Mouse (Mus musculus) hindbrain, embryonic 12.5 days (tissue): ENCODE measurements around the gene Ccdc62. TPM values are rescaled to one million over a fixed set of nuclear protein-coding genes. Genes with fewer than 3 reads are reported as not detected.

Experiments
- ATAC-seq: fragments of 200-750 bp; cut with Nextera tagmentation; 2 replicates; pipeline ENCODE4 v1.8.0; 2017; ENCODE audit warnings: moderate TSS enrichment; ENCODE audit not compliant: low FRiP score
- H3K27ac ChIP-seq: fragments of 300-500 bp; sonication (generic); 2 replicates; pipeline ENCODE4 v1.5.1; 2016; ENCODE audit warnings: mild to moderate bottlenecking
- H3K27me3 ChIP-seq: fragments of 300-500 bp; sonication (generic); 2 replicates; pipeline ENCODE4 v1.6.1; 2016; ENCODE audit warnings: mild to moderate bottlenecking
- H3K36me3 ChIP-seq: fragments of 300-500 bp; sonication (generic); 2 replicates; pipeline ENCODE4 v1.6.1; 2016; ENCODE audit warnings: mild to moderate bottlenecking
- H3K4me1 ChIP-seq: fragments of 300-500 bp; sonication (generic); 2 replicates; pipeline ENCODE4 v1.6.1; 2016
- H3K4me2 ChIP-seq: fragments of 300-500 bp; sonication (generic); replicated peaks from 2 replicates; pipeline ENCODE4 v1.6.1; 2016; ENCODE audit warnings: mild to moderate bottlenecking
- H3K4me3 ChIP-seq: fragments of 300-500 bp; sonication (generic); 2 replicates; pipeline ENCODE4 v1.5.1; 2016; ENCODE audit warnings: mild to moderate bottlenecking
- H3K9ac ChIP-seq: fragments of 300-500 bp; sonication (generic); 2 replicates; pipeline ENCODE4 v1.6.1; 2016; ENCODE audit warnings: mild to moderate bottlenecking, moderate library complexity
- H3K9me3 ChIP-seq: fragments of 300-500 bp; sonication (generic); replicated peaks from 2 replicates; pipeline ENCODE4 v1.6.1; 2016; ENCODE audit warnings: mild to moderate bottlenecking
- WGBS: fragments of 180-500 bp; shearing (Covaris S2); methylation state at CpG from one replicate; pipeline ENCODE4 v1.1.7; 2016; 5-methylcytosine and 5-hydroxymethylcytosine counted together
- polyA plus RNA-seq: library from polyadenylated mRNA; unstranded; fragments of >200 nt; fragmentation: Nextera tagmentation; extraction: Ambion mirVana; gene quantifications from 2 replicates; pipeline ENCODE4 v1.2.1, GENCODE M21; 2016

Gene Ccdc62
- polyA plus RNA-seq, 1 experiment from 2014 or later, result 5.3 TPM

DNA sequence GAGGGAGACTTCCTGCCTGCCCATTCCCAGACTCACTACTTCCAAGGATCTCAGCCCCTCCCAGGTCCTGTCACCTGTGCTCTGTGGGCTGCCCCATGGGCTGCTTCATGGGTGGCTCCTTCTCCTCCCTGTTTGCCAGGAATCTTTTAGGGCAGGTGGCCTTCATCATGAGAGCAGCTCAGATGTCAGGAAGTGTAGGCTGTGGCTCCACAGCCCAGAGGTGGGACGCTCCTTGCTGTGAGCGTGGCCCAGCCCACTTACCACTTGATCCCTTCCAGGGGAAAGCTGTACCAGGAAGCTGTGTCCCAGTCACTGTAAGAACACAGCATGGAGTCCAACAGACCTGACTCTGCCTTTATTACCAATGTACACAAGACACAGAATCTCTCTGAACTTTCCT, 56.4 kb downstream of the Ccdc62 start:
- Histone ChIP-seq H3K27ac (no peak overlapping the region), H3K9ac (no peak overlapping the region), H3K4me3 (no peak overlapping the region), H3K36me3 (no peaks in the 10 kb centered on the region), H3K4me1 (peaks cover 44% of the 10 kb centered on the region), H3K9me3 (no peaks in the 10 kb centered on the region), H3K27me3 (peaks cover 61% of the 10 kb centered on the region), H3K4me2 (no peak overlapping the region)
- WGBS, result 91% methylated on average over 2 of the region's 2 CpGs
- ATAC-seq, result no peak

GRCm38 (mm10) chr5:123987511-123987910, 57.0 kb downstream of the Ccdc62 start:
- no peak overlapping the region for H3K4me3 ChIP-seq
- ATAC-seq, result no peak
- H3K4me2 ChIP-seq, result no peak overlapping the region
- WGBS, result 82% methylated on average over 4 of the region's 4 CpGs
- peaks cover 44% of the 10 kb centered on the region for H3K4me1 ChIP-seq
- H3K27me3 ChIP-seq, result peaks cover 67% of the 10 kb centered on the region
- H3K9ac ChIP-seq, result 0 out of 2 replicates have a peak overlapping the region, but pooled peaks have one; percentile 10
- H3K27ac ChIP-seq, result no peak overlapping the region
- no peaks in the 10 kb centered on the region for H3K36me3 ChIP-seq
- H3K9me3 ChIP-seq, result no peaks in the 10 kb centered on the region

- Histone ChIP-seq H3K9me3 (no peaks in the 10 kb centered on the region), H3K4me2 (no peak overlapping the region), H3K36me3 (no peaks in the 10 kb centered on the region), H3K4me3 (no peak overlapping the region), H3K4me1 (peaks cover 44% of the 10 kb centered on the region), H3K27ac (peak overlapping the region; percentile 52; the same call in 1 of the 2 replicates), H3K27me3 (peaks cover 52% of the 10 kb centered on the region), H3K9ac (no peak overlapping the region)
- peak; percentile 46 for ATAC-seq
- 46% methylated on average over 20 of the region's 20 CpGs for whole genome bisulfite sequencing
Observed at GRCm38 (mm10) chr5:123989941-123990885, 59.7 kb downstream of the Ccdc62 start.

- 80% methylated on average over 6 of the region's 6 CpGs for WGBS
- no peak overlapping the region for H3K4me3 ChIP-seq
- no peaks in the 10 kb centered on the region for H3K36me3 ChIP-seq
- ATAC-seq, result no peak
- H3K9ac ChIP-seq, result no peak overlapping the region
- H3K27me3 ChIP-seq, result peaks cover 41% of the 10 kb centered on the region
- no peak overlapping the region for H3K4me2 ChIP-seq
- H3K9me3 ChIP-seq, result no peaks in the 10 kb centered on the region
- no peak overlapping the region for H3K27ac ChIP-seq
- peaks cover 44% of the 10 kb centered on the region for H3K4me1 ChIP-seq
Observed at GRCm38 (mm10) chr5:123991321-123991720, 60.8 kb downstream of the Ccdc62 start.

DNA sequence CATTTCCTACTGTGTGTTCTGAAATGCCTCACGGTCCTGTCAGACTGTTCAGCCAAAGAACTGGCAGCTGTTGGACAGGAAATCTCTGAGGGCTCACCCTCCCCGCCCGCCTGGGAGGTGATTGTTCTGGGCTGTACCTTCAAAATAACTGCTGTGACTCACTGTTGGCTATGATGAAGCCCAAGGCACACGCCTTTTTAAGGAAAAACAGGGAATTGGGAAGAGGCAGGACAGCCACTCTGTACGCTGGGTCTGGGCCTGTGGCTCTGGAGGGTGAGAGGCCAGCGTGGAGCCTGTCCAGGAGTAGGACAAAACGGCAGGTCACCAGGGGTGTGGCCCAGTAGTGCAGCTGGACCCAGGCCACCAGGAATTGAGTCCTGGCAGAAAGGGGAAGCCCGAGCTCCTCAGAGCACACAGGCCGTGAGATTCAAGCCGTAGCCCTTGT, 61.7 kb downstream of the Ccdc62 start:
- no peak overlapping the region for H3K4me3 ChIP-seq
- no peak for ATAC-seq
- no peaks in the 10 kb centered on the region for H3K36me3 ChIP-seq
- no peak overlapping the region for H3K4me2 ChIP-seq
- 0 out of 2 replicates have a peak overlapping the region, but pooled peaks have one; percentile 5 for H3K27ac ChIP-seq
- H3K9me3 ChIP-seq, result no peaks in the 10 kb centered on the region
- H3K27me3 ChIP-seq, result peaks cover 32% of the 10 kb centered on the region
- WGBS, result 80% methylated on average over 10 of the region's 10 CpGs
- H3K9ac ChIP-seq, result no peak overlapping the region
- H3K4me1 ChIP-seq, result peaks cover 37% of the 10 kb centered on the region

DNA sequence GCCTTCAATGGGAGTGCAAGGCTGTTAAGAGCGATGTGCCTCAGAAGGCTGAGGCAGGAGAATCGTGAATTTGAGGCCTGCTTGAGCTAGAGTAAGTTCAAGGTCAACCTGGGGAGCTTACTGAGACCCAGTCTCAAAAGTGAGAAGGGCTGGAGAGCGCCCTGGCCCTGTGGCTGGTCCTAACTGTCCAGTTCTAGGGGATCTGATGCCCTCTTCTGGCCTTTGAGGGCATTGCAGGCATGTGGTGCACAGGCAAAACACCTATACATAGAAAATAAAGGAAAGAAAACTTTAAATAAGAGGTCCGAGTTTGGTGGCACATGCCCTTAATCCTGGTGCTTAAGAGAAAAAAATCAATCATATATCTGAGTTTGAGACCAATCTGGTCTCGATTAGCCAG, 62.3 kb downstream of the Ccdc62 start:
- Histone ChIP-seq H3K4me1 (peaks cover 35% of the 10 kb centered on the region), H3K9me3 (no peaks in the 10 kb centered on the region), H3K4me3 (no peak overlapping the region), H3K9ac (no peak overlapping the region), H3K4me2 (no peak overlapping the region), H3K27me3 (peaks cover 26% of the 10 kb centered on the region), H3K36me3 (no peaks in the 10 kb centered on the region), H3K27ac (no peak overlapping the region)
- ATAC-seq, result 0 out of 2 replicates have a peak, but pooled peaks have one; percentile 24
- WGBS, result 28% methylated on average over 5 of the region's 5 CpGs

- peak; percentile 49; the same call in 1 of the 2 replicates for ATAC-seq
- H3K4me3 ChIP-seq, result no peak overlapping the region
- peaks cover 20% of the 10 kb centered on the region for H3K27me3 ChIP-seq
- H3K27ac ChIP-seq, result peak overlapping the region; percentile 62
- no peak overlapping the region for H3K4me2 ChIP-seq
- WGBS, result 57% methylated on average over 7 of the region's 7 CpGs
- no peak overlapping the region for H3K9ac ChIP-seq
- H3K4me1 ChIP-seq, result peaks cover 35% of the 10 kb centered on the region
- no peaks in the 10 kb centered on the region for H3K36me3 ChIP-seq
- no peaks in the 10 kb centered on the region for H3K9me3 ChIP-seq
Observed at GRCm38 (mm10) chr5:123993263-123994036, 63.0 kb downstream of the Ccdc62 start.

- peaks cover 29% of the 10 kb centered on the region for H3K4me1 ChIP-seq
- no peak for ATAC-seq
- H3K27me3 ChIP-seq, result peaks cover 16% of the 10 kb centered on the region
- H3K4me3 ChIP-seq, result no peak overlapping the region
- WGBS, result 91% methylated on average over 7 of the region's 7 CpGs
- H3K4me2 ChIP-seq, result no peak overlapping the region
- no peak overlapping the region for H3K9ac ChIP-seq
- H3K36me3 ChIP-seq, result 0 out of 2 replicates have a peak, but pooled peaks cover 3% of the 10 kb centered on the region
- H3K27ac ChIP-seq, result no peak overlapping the region
- H3K9me3 ChIP-seq, result no peaks in the 10 kb centered on the region
Observed at GRCm38 (mm10) chr5:123994468-123994867, 64.0 kb downstream of the Ccdc62 start.

DNA sequence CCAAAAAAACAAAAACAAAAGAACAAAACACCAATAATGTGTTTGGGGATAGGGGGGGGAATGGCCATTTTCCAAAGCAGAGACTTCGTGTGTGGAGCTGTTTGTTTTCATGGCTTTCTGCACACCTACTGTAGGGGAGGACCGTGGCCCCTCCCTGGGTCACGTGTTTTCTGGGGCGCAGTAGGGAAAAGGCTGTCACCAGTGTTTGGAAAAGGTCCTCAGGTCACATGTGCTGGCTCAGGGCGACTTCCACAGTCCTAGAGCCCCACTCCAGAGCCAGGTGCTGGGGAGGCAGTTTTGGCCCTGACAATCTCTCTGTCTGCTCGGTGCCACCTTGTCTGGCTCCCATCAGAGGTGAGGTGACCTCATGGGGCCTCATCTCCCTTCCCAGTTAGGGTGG, 64.9 kb downstream of the Ccdc62 start:
- WGBS, result 78% methylated on average over 6 of the region's 6 CpGs
- no peak for ATAC-seq
- no peak overlapping the region for H3K27ac ChIP-seq

DNA sequence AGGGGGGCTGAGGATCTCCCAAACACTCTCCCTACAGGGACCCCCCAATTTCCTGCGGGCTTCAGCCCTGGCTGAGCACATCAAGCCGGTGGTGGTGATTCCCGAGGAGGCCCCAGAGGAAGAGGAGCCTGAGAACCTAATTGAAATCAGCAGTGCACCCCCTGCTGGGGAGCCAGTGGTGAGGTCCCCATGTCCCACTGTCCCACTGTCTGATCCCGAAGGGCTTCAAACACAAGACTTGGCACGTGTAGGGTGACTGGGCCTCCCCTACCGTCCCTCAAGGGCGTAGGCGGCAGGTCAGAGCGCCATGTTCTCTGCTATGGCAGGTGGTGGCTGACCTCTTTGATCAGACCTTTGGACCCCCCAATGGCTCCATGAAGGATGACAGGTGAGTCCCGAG, 65.7 kb downstream of the Ccdc62 start:
- 80% methylated on average over 10 of the region's 10 CpGs for WGBS
- no peak overlapping the region for H3K4me3 ChIP-seq

More for the DNA sequence above, 64.9 kb downstream of the Ccdc62 start:
- Histone ChIP-seq H3K36me3 (0 out of 2 replicates have a peak, but pooled peaks cover 3% of the 10 kb centered on the region), H3K9ac (no peak overlapping the region), H3K4me2 (no peak overlapping the region), H3K4me1 (peaks cover 19% of the 10 kb centered on the region), H3K4me3 (no peak overlapping the region), H3K9me3 (no peaks in the 10 kb centered on the region), H3K27me3 (peaks cover 16% of the 10 kb centered on the region)

DNA sequence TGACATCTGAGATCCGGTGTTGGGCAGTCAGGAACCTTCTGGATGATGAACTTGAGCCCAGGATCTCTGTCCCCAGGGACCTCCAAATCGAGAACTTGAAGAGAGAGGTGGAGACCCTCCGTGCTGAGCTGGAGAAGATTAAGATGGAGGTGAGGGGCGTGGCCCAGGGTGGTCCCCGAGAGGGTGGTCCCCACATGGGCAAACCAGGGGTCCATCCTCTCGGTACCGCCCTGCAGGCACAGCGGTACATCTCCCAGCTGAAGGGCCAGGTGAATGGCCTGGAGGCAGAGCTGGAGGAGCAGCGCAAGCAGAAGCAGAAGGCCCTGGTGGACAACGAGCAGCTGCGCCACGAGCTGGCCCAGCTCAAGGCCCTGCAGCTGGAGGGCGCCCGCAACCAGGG, 66.2 kb downstream of the Ccdc62 start:
- no peaks in the 10 kb centered on the region for H3K9me3 ChIP-seq
- no peak overlapping the region for H3K4me3 ChIP-seq
- no peak for ATAC-seq
- 0 out of 2 replicates have a peak, but pooled peaks cover 3% of the 10 kb centered on the region for H3K36me3 ChIP-seq
- H3K27ac ChIP-seq, result no peak overlapping the region
- H3K27me3 ChIP-seq, result peaks cover 9% of the 10 kb centered on the region
- WGBS, result 91% methylated on average over 14 of the region's 14 CpGs
- H3K4me2 ChIP-seq, result no peak overlapping the region
- peaks cover 11% of the 10 kb centered on the region for H3K4me1 ChIP-seq
- no peak overlapping the region for H3K9ac ChIP-seq

More for the DNA sequence above, 65.7 kb downstream of the Ccdc62 start:
- H3K4me1 ChIP-seq, result peaks cover 14% of the 10 kb centered on the region
- no peak for ATAC-seq
- peak overlapping the region; percentile 4; the same call in 1 of the 2 replicates for H3K27ac ChIP-seq
- peaks cover 14% of the 10 kb centered on the region for H3K27me3 ChIP-seq
- H3K36me3 ChIP-seq, result 0 out of 2 replicates have a peak, but pooled peaks cover 3% of the 10 kb centered on the region
- no peaks in the 10 kb centered on the region for H3K9me3 ChIP-seq
- H3K4me2 ChIP-seq, result no peak overlapping the region
- no peak overlapping the region for H3K9ac ChIP-seq
